Mouse (Mus musculus) adrenal gland, adult (tissue): ENCODE results near the gene Ppp6r2.

ENCODE experiments used
- DNase-seq, 2 experiments: peaks; one replicate each; pipeline ENCODE4 v3.0.0; 2022 to 2023; ENCODE audit warnings: low spot score in 1 of 2; ENCODE audit not compliant: inconsistent age in 2 of 2

Ppp6r2 gene

GRCm38 (mm10) chr15:89249063-89249462 lies 37.7 kb downstream of the Ppp6r2 start:
- no peak for DNase-seq

- DNase-seq, result no peak
These were observed 44.0 kb downstream of the Ppp6r2 start for GRCm38 (mm10) chr15:89255330-89255729.

GRCm38 (mm10) chr15:89258997-89259396 lies 47.6 kb downstream of the Ppp6r2 start:
- DNase-seq, result no peak

GRCm38 (mm10) chr15:89264485-89264884 lies 53.1 kb downstream of the Ppp6r2 start:
- DNase-seq, result no peak

GRCm38 (mm10) chr15:89275497-89275896 lies 64.1 kb downstream of the Ppp6r2 start:
- no peak for DNase-seq

- peak; percentile 72 to 80 for DNase-seq
These were observed 66.0 kb downstream of the Ppp6r2 start for GRCm38 (mm10) chr15:89277366-89277765.

GRCm38 (mm10) chr15:89282546-89282945 lies 71.2 kb downstream of the Ppp6r2 start:
- DNase-seq, result no peak

GRCm38 (mm10) chr15:89284094-89284493 lies 72.7 kb downstream of the Ppp6r2 start:
- DNase-seq, result no peak

GRCm38 (mm10) chr15:89285004-89285403 lies 73.7 kb downstream of the Ppp6r2 start:
- no peak for DNase-seq

GRCm38 (mm10) chr15:89285478-89285877 lies 74.1 kb downstream of the Ppp6r2 start:
- no peak for DNase-seq

GRCm38 (mm10) chr15:89286114-89286513 lies 74.8 kb downstream of the Ppp6r2 start:
- DNase-seq, result no peak

- DNase-seq, result no peak
These were observed 75.2 kb downstream of the Ppp6r2 start for GRCm38 (mm10) chr15:89286582-89286981.

GRCm38 (mm10) chr15:89288227-89288767 lies 76.9 kb downstream of the Ppp6r2 start:
- DNase-seq, result no peak

GRCm38 (mm10) chr15:89289455-89289854 lies 78.1 kb downstream of the Ppp6r2 start:
- DNase-seq, result no peak

- DNase-seq, result no peak
These were observed 80.2 kb downstream of the Ppp6r2 start for GRCm38 (mm10) chr15:89291521-89291920.

GRCm38 (mm10) chr15:89292795-89293194 lies 81.4 kb downstream of the Ppp6r2 start:
- DNase-seq, result no peak

GRCm38 (mm10) chr15:89293778-89294177 lies 82.4 kb downstream of the Ppp6r2 start:
- DNase-seq, result no peak

GRCm38 (mm10) chr15:89295580-89296165 lies 84.3 kb downstream of the Ppp6r2 start:
- DNase-seq, result no peak

GRCm38 (mm10) chr15:89296465-89296864 lies 85.1 kb downstream of the Ppp6r2 start:
- DNase-seq, result peak in 1 of 2 experiments; percentile 57

- no peak for DNase-seq
These were observed 86.3 kb downstream of the Ppp6r2 start for GRCm38 (mm10) chr15:89297695-89298094.

GRCm38 (mm10) chr15:89300180-89300579 lies 88.8 kb downstream of the Ppp6r2 start:
- DNase-seq, result no peak

GRCm38 (mm10) chr15:89300600-89300999 lies 89.2 kb downstream of the Ppp6r2 start:
- DNase-seq, result no peak

- no peak for DNase-seq
These were observed 94.6 kb downstream of the Ppp6r2 start for GRCm38 (mm10) chr15:89305966-89306365.
